Mouse (Mus musculus): Measurements from ENCODE around the gene Hsf4.

- TF ChIP-seq CTCF (IDR thresholded peaks at IDR 0.05; ENCODE audit: extremely low read depth, insufficient read depth, low read length) (no peak), POLR2A (IDR thresholded peaks at IDR 0.05; ENCODE audit: extremely low read depth, insufficient read depth, low read length) (no peak)
These were observed 44.2 kb downstream of the Hsf4 start for GRCm38 (mm10) chr8:105313622-105314402.

Measured in cortical plate, adult 2 months (tissue).